8 mouse cellular contexts compared by ENCODE assay signal in the genomic region with DNA sequence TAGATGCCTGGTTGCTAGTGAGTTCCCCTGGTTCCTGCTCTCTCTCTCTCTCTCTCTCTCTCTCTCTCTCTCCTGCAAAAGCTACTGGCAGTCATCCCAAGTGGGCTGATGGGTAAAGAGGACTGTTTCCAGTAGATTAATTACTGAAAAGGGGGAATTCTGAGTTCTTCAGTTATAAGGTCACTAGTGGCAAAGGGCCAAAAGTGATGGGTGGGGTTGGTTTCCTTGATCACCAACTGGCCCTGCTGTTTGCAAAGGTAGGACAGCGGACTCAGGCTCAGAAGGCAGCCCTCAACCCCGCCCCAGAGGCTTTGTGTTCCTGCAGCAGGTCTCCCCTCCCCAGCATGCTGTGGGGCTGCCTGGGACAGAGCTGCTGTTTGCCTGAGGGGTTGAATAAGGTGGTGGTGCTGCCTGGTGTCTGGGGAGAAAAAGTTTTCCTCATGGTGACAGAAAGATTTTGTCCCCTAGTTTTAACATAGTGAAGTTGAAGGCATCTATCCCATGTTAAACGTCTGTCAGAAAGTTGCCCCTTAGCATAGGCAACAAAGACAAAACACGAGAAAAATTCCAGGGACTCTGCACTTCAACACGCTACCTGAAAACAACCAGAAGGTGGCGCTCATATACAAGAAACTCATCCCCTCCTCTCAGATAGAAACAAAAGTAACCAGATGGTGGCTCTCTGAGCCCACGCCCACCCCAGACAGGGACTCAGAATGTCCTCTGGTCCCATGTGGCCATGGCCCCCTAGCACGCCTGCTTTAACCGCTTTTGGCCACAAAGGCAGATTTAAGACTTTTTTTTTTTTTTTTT. TPM values are rescaled to one million over a fixed set of nuclear protein-coding genes. Genes with fewer than 3 reads are reported as not detected.
DNase-seq lines count a peak whose midpoint lies in the region; TF ChIP-seq lines count a peak whose summit lies in the region.

No protein-coding gene starts in this region.

- peak; percentile 67 to 90 for DNase-seq in adrenal gland, adult (ENCODE audit: inconsistent age in 2 of 2, low spot score in 1 of 2)
- peak; percentile 43 to 49 for DNase-seq in gastrocnemius, adult 8-10 months (ENCODE audit: low spot score in 2 of 2)
- peak; percentile 70 for DNase-seq in hindlimb bud, embryonic 11.5 days (ENCODE audit: extremely low spot score, low read depth, low spot score)
- DNase-seq in left cerebral cortex, adult 18-20 months (ENCODE audit: low spot score in 2 of 2) = peak; percentile 67 to 68
- DNase-seq in lung, postnatal 4 days = peak; percentile 75 to 81
- peak; percentile 75 for DNase-seq in right cerebral cortex, adult 2 months (ENCODE audit: low spot score in 2 of 2)
- DNase-seq in urinary bladder, postnatal 4 days (ENCODE audit: low spot score in 2 of 2) = peak; percentile 59 to 68

- TF ChIP-seq CTCF in cortical plate, adult 2 months (IDR thresholded peaks at IDR 0.05; ENCODE audit: extremely low read depth, insufficient read depth, low read length) = peak; percentile 67

- TF ChIP-seq POLR2A in cortical plate, adult 2 months (IDR thresholded peaks at IDR 0.05; ENCODE audit: extremely low read depth, insufficient read depth, low read length) = no peak

- no peak overlapping the region for H3K27ac ChIP-seq in cortical plate, adult 2 months (ENCODE audit: insufficient read depth, low read length)

- H3K4me1 ChIP-seq in cortical plate, adult 2 months (ENCODE audit: control insufficient read depth, insufficient read depth, low read length) = no peaks in the 10 kb centered on the region; the same call in 1 of the 2 replicates

- H3K4me3 ChIP-seq in cortical plate, adult 2 months (ENCODE audit: insufficient read depth, low read length) = no peak overlapping the region

RNA-seq across cellular contexts. Expression of a gene that starts 4.7 kb away (rescaled TPM):
- polyA plus RNA-seq in cortical plate, adult 2 months (2012; rRNA removed) = 7.1 and 7.8 TPM in 2 replicates
- total RNA-seq in gastrocnemius, adult 8-10 months (2022) = 10 to 100 TPM; 10.8 to 18.9 (median 12.1) TPM
- 10 to 100 TPM; 15.7 to 17.2 TPM for total RNA-seq in left cerebral cortex, adult 18-20 months (2021)

RNA-seq across cellular contexts. Expression of a gene that starts 20.4 kb away (rescaled TPM):
- polyA plus RNA-seq in cortical plate, adult 2 months (2012; rRNA removed) = not detected in 2 replicates
- not detected for total RNA-seq in gastrocnemius, adult 8-10 months (2022)
- total RNA-seq in left cerebral cortex, adult 18-20 months (2021) = not detected

RNA-seq across cellular contexts. Expression of a gene that starts 43.2 kb away (rescaled TPM):
- 61.9 and 67.3 TPM in 2 replicates for polyA plus RNA-seq in cortical plate, adult 2 months (2012; rRNA removed)
- total RNA-seq in gastrocnemius, adult 8-10 months (2022) = 10 to 100 TPM; 50.3 to 64.8 (median 57.9) TPM
- 10 to 100 TPM; 67.9 to 70.2 TPM for total RNA-seq in left cerebral cortex, adult 18-20 months (2021)

RNA-seq across cellular contexts. Expression of a gene that starts 45.2 kb away (rescaled TPM):
- polyA plus RNA-seq in cortical plate, adult 2 months (2012; rRNA removed) = 6.8 and 7.2 TPM in 2 replicates
- total RNA-seq in gastrocnemius, adult 8-10 months (2022) = 1 to 10 TPM; 3.6 to 4.8 (median 4.3) TPM
- total RNA-seq in left cerebral cortex, adult 18-20 months (2021) = 10 to 100 TPM; 17.4 to 20.2 TPM
